Mouse (Mus musculus) liver, embryonic 11.5 days (tissue): Measurements from ENCODE around the gene Sash3. TPM values are rescaled to one million over a fixed set of nuclear protein-coding genes. Genes with fewer than 3 reads are reported as not detected.
A peak's percentile ranks its signal among the peaks of the same experiment; 100 is the strongest.

Source experiments
- ATAC-seq: fragments of 200-750 bp; cut with Nextera tagmentation; replicated peaks from 2 replicates; pipeline ENCODE4 v1.8.0; 2017; ENCODE audit warnings: moderate number of reproducible peaks, mild to moderate bottlenecking, moderate TSS enrichment, moderate library complexity; ENCODE audit not compliant: low FRiP score
- DNase-seq: peaks from one replicate; pipeline ENCODE4 v3.0.0-alpha.2; 2017; ENCODE audit warnings: low spot score
- H3K27ac ChIP-seq: fragments of 300-500 bp; sonication (generic); 2 replicates; pipeline ENCODE4 v1.5.1; 2014; ENCODE audit warnings: mild to moderate bottlenecking, low read depth, low read length, control low read depth
- H3K27me3 ChIP-seq: fragments of 300-500 bp; sonication (generic); replicated peaks from 2 replicates; pipeline ENCODE4 v1.6.1; 2014; ENCODE audit warnings: low read length, mixed read lengths; ENCODE audit not compliant: control insufficient read depth, insufficient read depth
- H3K36me3 ChIP-seq: fragments of 300-500 bp; sonication (generic); 2 replicates; pipeline ENCODE4 v1.6.1; 2014; ENCODE audit warnings: mild to moderate bottlenecking, low read length, moderate library complexity, mixed read lengths; ENCODE audit not compliant: control insufficient read depth, insufficient read depth
- H3K4me1 ChIP-seq: fragments of 300-500 bp; sonication (generic); replicated peaks from 2 replicates; pipeline ENCODE4 v1.6.1; 2014; ENCODE audit warnings: low read length, mixed read lengths; ENCODE audit not compliant: control insufficient read depth, insufficient read depth
- H3K4me2 ChIP-seq: fragments of 300-500 bp; sonication (generic); 2 replicates; pipeline ENCODE4 v1.6.1; 2014; ENCODE audit warnings: mild to moderate bottlenecking, control low read depth, moderate library complexity
- H3K4me3 ChIP-seq: fragments of 300-500 bp; sonication (generic); 2 replicates; pipeline ENCODE4 v1.5.1; 2014; ENCODE audit warnings: low read depth, low read length, control low read depth
- H3K9ac ChIP-seq: fragments of 300-500 bp; sonication (generic); 2 replicates; pipeline ENCODE4 v1.6.1; 2014; ENCODE audit warnings: low read depth, low read length, control low read depth
- H3K9me3 ChIP-seq: fragments of 300-500 bp; sonication (generic); 2 replicates; pipeline ENCODE4 v1.6.1; 2016; ENCODE audit warnings: low read length, inconsistent platforms, mixed read lengths; ENCODE audit not compliant: control insufficient read depth
- WGBS: fragments of 180-500 bp; shearing (Covaris S2); extraction: QIAGEN DNeasy Blood & Tissue Kit; methylation state at CpG from one replicate; pipeline ENCODE4 v1.1.7; 2014; 5-methylcytosine and 5-hydroxymethylcytosine counted together
- polyA plus RNA-seq: library from polyadenylated mRNA; unstranded; fragments of >200 nt; fragmentation: Nextera tagmentation; extraction: Ambion mirVana; gene quantifications from 2 replicates; pipeline ENCODE4 v1.2.1, GENCODE M21; 2014

Gene Sash3
- polyA plus RNA-seq, 1 experiment from 2014 or later = 11.5 TPM

- ATAC-seq = peak; percentile 81
- Histone ChIP-seq H3K4me2 (peak overlapping the region; percentile 34), H3K36me3 (no peaks in the 10 kb centered on the region), H3K27me3 (0 out of 2 replicates have a peak, but pooled peaks cover 2% of the 10 kb centered on the region), H3K4me1 (peaks cover 9% of the 10 kb centered on the region; the same call in 1 of the 2 replicates), H3K9me3 (no peaks in the 10 kb centered on the region), H3K4me3 (no peak overlapping the region), H3K27ac (peak overlapping the region; percentile 55), H3K9ac (no peak overlapping the region)
- WGBS = 31% methylated on average over 7 of the region's 7 CpGs
- no peak for DNase-seq
These were observed 7.5 kb upstream of the Sash3 start for GRCm38 (mm10) chrX:48138539-48139275.

- Histone ChIP-seq H3K27ac (0 out of 2 replicates have a peak overlapping the region, but pooled peaks have one; percentile 55), H3K9me3 (no peaks in the 10 kb centered on the region), H3K4me1 (peaks cover 9% of the 10 kb centered on the region; the same call in 1 of the 2 replicates), H3K27me3 (0 out of 2 replicates have a peak, but pooled peaks cover 2% of the 10 kb centered on the region), H3K36me3 (no peaks in the 10 kb centered on the region), H3K4me2 (peak overlapping the region; percentile 34), H3K4me3 (no peak overlapping the region), H3K9ac (no peak overlapping the region)
- 46% methylated on average over 14 of the region's 14 CpGs for WGBS
- no peak for ATAC-seq
- no peak for DNase-seq
These were observed 6.6 kb upstream of the Sash3 start for GRCm38 (mm10) chrX:48139368-48140285.

- Histone ChIP-seq H3K27ac (no peak overlapping the region), H3K4me1 (peaks cover 9% of the 10 kb centered on the region; the same call in 1 of the 2 replicates)
These were observed 5.9 kb upstream of the Sash3 start for GRCm38 (mm10) chrX:48140286-48140877.

GRCm38 (mm10) chrX:48141481-48141880 is 4.8 kb upstream of the Sash3 start:
- Histone ChIP-seq H3K27me3 (no peaks in the 10 kb centered on the region), H3K9ac (no peak overlapping the region), H3K27ac (no peak overlapping the region), H3K4me2 (no peak overlapping the region), H3K4me1 (peaks cover 9% of the 10 kb centered on the region; the same call in 1 of the 2 replicates), H3K4me3 (no peak overlapping the region), H3K36me3 (no peaks in the 10 kb centered on the region), H3K9me3 (no peaks in the 10 kb centered on the region)
- DNase-seq = no peak
- 55% methylated on average over 6 of the region's 6 CpGs for WGBS
- no peak for ATAC-seq

More at GRCm38 (mm10) chrX:48140286-48140877, 5.9 kb upstream of the Sash3 start:
- ATAC-seq (no peak), DNase-seq (no peak)
- Histone ChIP-seq H3K36me3 (no peaks in the 10 kb centered on the region), H3K27me3 (0 out of 2 replicates have a peak, but pooled peaks cover 2% of the 10 kb centered on the region), H3K9me3 (no peaks in the 10 kb centered on the region), H3K9ac (no peak overlapping the region), H3K4me3 (no peak overlapping the region), H3K4me2 (no peak overlapping the region)
- 45% methylated on average over 3 of the region's 3 CpGs for WGBS

- Histone ChIP-seq H3K27ac (peak overlapping the region; percentile 34), H3K27me3 (no peaks in the 10 kb centered on the region), H3K4me2 (peak overlapping the region; percentile 59), H3K4me3 (peak overlapping the region; percentile 42), H3K4me1 (peaks cover 9% of the 10 kb centered on the region; the same call in 1 of the 2 replicates), H3K9me3 (no peaks in the 10 kb centered on the region), H3K9ac (peak overlapping the region; percentile 46; the same call in 1 of the 2 replicates), H3K36me3 (no peaks in the 10 kb centered on the region)
- DNase-seq = peak; percentile 49
- 37% methylated on average over 26 of the region's 26 CpGs for WGBS
- ATAC-seq = peak; percentile 54
These were observed 2.6 kb upstream of the Sash3 start for GRCm38 (mm10) chrX:48143415-48144335.

GRCm38 (mm10) chrX:48147226-48147625 is 990 bp downstream of the Sash3 start:
- 55% methylated on average over 2 of the region's 2 CpGs for WGBS
- Histone ChIP-seq H3K4me3 (peak overlapping the region; percentile 33), H3K9ac (0 out of 2 replicates have a peak overlapping the region, but pooled peaks have one; percentile 20)

GRCm38 (mm10) chrX:48147741-48148186 is 1.5 kb downstream of the Sash3 start:
- H3K9me3 ChIP-seq = no peaks in the 10 kb centered on the region
- H3K9ac ChIP-seq = no peak overlapping the region
- WGBS = 55% methylated on average over 7 of the region's 7 CpGs
- no peak overlapping the region for H3K27ac ChIP-seq
- H3K4me3 ChIP-seq = peak overlapping the region; percentile 21; the same call in 1 of the 2 replicates
- no peak for DNase-seq
- H3K27me3 ChIP-seq = 0 out of 2 replicates have a peak, but pooled peaks cover 2% of the 10 kb centered on the region
- no peaks in the 10 kb centered on the region; the same call in 1 of the 2 replicates for H3K4me1 ChIP-seq
- no peak for ATAC-seq
- H3K36me3 ChIP-seq = no peaks in the 10 kb centered on the region
- H3K4me2 ChIP-seq = peak overlapping the region; percentile 43

More at GRCm38 (mm10) chrX:48147226-48147625, 990 bp downstream of the Sash3 start:
- Histone ChIP-seq H3K36me3 (no peaks in the 10 kb centered on the region), H3K27ac (no peak overlapping the region), H3K4me1 (no peaks in the 10 kb centered on the region; the same call in 1 of the 2 replicates), H3K4me2 (peak overlapping the region; percentile 43), H3K27me3 (0 out of 2 replicates have a peak, but pooled peaks cover 2% of the 10 kb centered on the region), H3K9me3 (no peaks in the 10 kb centered on the region)
- ATAC-seq (no peak), DNase-seq (no peak)
